Mouse (Mus musculus) heart, embryonic 11.5 days (tissue): ENCODE results near the gene Mcu. TPM values are rescaled to one million over a fixed set of nuclear protein-coding genes. Genes with fewer than 3 reads are reported as not detected.
A peak's percentile ranks its signal among the peaks of the same experiment; 100 is the strongest.

Experiments
- ATAC-seq: fragments of 200-750 bp; cut with Nextera tagmentation; replicated peaks from 2 replicates; pipeline ENCODE4 v1.8.0; 2017; ENCODE audit warnings: moderate library complexity; ENCODE audit not compliant: insufficient number of reproducible peaks, low FRiP score, low TSS enrichment
- H3K27ac ChIP-seq: fragments of 300-500 bp; sonication (generic); 2 replicates; pipeline ENCODE4 v1.5.1; 2014; ENCODE audit warnings: mild to moderate bottlenecking, low read depth, low read length
- H3K27me3 ChIP-seq: fragments of 300-500 bp; sonication (generic); 2 replicates; pipeline ENCODE4 v1.6.1; 2014; ENCODE audit warnings: mild to moderate bottlenecking, low read length, mixed read lengths; ENCODE audit not compliant: control insufficient read depth, insufficient read depth
- H3K36me3 ChIP-seq: fragments of 300-500 bp; sonication (generic); 2 replicates; pipeline ENCODE4 v1.6.1; 2014; ENCODE audit warnings: mild to moderate bottlenecking, low read length, moderate library complexity, mixed read lengths; ENCODE audit not compliant: control insufficient read depth, insufficient read depth
- H3K4me1 ChIP-seq: fragments of 300-500 bp; sonication (generic); 2 replicates; pipeline ENCODE4 v1.6.1; 2014; ENCODE audit warnings: low read length; ENCODE audit not compliant: control insufficient read depth, insufficient read depth
- H3K4me2 ChIP-seq: fragments of 300-500 bp; sonication (generic); 2 replicates; pipeline ENCODE4 v1.6.1; 2014; ENCODE audit warnings: mild to moderate bottlenecking, moderate library complexity
- H3K4me3 ChIP-seq: fragments of 300-500 bp; sonication (generic); 2 replicates; pipeline ENCODE4 v1.5.1; 2014; ENCODE audit warnings: low read depth, low read length
- H3K9ac ChIP-seq: fragments of 300-500 bp; sonication (generic); 2 replicates; pipeline ENCODE4 v1.6.1; 2014; ENCODE audit warnings: mild to moderate bottlenecking, low read depth, low read length, moderate library complexity
- H3K9me3 ChIP-seq: fragments of 300-500 bp; sonication (generic); replicated peaks from 2 replicates; pipeline ENCODE4 v1.6.1; 2016; ENCODE audit warnings: low read length; ENCODE audit not compliant: control insufficient read depth
- WGBS: fragments of 180-500 bp; shearing (Covaris S2); extraction: QIAGEN DNeasy Blood & Tissue Kit; methylation state at CpG from one replicate; pipeline ENCODE4 v1.1.7; 2014; ENCODE audit not compliant: insufficient replicate concordance; 5-methylcytosine and 5-hydroxymethylcytosine counted together
- polyA plus RNA-seq: library from polyadenylated mRNA; unstranded; fragments of >200 nt; fragmentation: Nextera tagmentation; extraction: Ambion mirVana; gene quantifications from 2 replicates; pipeline ENCODE4 v1.2.1, GENCODE M21; 2014

Mcu gene
- polyA plus RNA-seq, 1 experiment from 2014 or later: 28.5 TPM

- Histone ChIP-seq H3K4me1 (peaks cover 7% of the 10 kb centered on the region; the same call in 1 of the 2 replicates), H3K9ac (no peak overlapping the region), H3K9me3 (no peaks in the 10 kb centered on the region), H3K4me2 (0 out of 2 replicates have a peak overlapping the region, but pooled peaks have one; percentile 14), H3K27me3 (no peaks in the 10 kb centered on the region), H3K27ac (no peak overlapping the region), H3K36me3 (no peaks in the 10 kb centered on the region), H3K4me3 (no peak overlapping the region)
- ATAC-seq: peak; percentile 52; the same call in 1 of the 2 replicates
- 21% methylated on average over 6 of the region's 6 CpGs for WGBS
Observed at GRCm38 (mm10) chr10:59430701-59431218, 185.7 kb downstream of the Mcu start.

DNA sequence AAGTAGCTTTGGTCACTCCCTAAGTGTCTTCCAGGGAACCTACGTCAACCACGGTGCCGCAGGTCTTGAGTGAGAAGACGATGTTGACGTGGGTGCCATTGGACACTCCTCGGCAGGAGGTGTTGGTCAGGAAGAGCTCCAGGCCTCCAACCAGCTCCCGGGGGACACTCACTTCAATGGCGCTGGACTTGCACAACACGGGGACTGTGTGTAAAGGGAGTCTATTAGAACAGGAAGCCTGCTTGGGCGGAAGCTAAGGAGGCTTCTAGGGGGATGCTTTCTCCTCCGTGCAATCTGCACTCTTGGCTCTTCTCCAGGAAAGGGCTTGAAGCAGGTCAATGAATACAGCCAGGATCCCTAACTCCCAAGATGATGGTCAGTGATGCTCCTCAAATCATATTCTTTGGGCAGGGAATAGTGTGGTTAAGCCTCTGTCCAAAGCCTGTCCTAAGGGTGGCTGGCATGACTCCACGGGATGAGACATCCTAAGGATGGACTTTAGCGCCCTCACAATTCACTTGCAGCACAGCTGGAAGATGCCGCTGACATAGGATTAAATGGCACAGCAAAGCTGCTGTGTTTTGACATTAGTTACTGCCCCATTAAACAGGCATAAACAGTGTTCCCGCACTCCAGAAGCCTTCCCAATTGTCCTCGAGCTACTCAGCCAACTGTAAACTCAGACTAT, 186.9 kb downstream of the Mcu start:
- H3K27ac ChIP-seq: no peak overlapping the region
- H3K27me3 ChIP-seq: no peaks in the 10 kb centered on the region
- H3K9me3 ChIP-seq: no peaks in the 10 kb centered on the region
- peaks cover 7% of the 10 kb centered on the region; the same call in 1 of the 2 replicates for H3K4me1 ChIP-seq
- 73% methylated on average over 16 of the region's 16 CpGs for WGBS
- H3K4me2 ChIP-seq: no peak overlapping the region
- no peak overlapping the region for H3K4me3 ChIP-seq
- no peak overlapping the region for H3K9ac ChIP-seq
- no peaks in the 10 kb centered on the region for H3K36me3 ChIP-seq
- no peak for ATAC-seq

- Histone ChIP-seq H3K4me1 (peaks cover 7% of the 10 kb centered on the region; the same call in 1 of the 2 replicates), H3K27ac (no peak overlapping the region), H3K4me3 (no peak overlapping the region), H3K27me3 (no peaks in the 10 kb centered on the region), H3K36me3 (no peaks in the 10 kb centered on the region), H3K9me3 (no peaks in the 10 kb centered on the region), H3K9ac (no peak overlapping the region), H3K4me2 (no peak overlapping the region)
- ATAC-seq: no peak
- 60% methylated on average over 4 of the region's 4 CpGs for WGBS
Observed at GRCm38 (mm10) chr10:59426371-59426770, 190.1 kb downstream of the Mcu start.

DNA sequence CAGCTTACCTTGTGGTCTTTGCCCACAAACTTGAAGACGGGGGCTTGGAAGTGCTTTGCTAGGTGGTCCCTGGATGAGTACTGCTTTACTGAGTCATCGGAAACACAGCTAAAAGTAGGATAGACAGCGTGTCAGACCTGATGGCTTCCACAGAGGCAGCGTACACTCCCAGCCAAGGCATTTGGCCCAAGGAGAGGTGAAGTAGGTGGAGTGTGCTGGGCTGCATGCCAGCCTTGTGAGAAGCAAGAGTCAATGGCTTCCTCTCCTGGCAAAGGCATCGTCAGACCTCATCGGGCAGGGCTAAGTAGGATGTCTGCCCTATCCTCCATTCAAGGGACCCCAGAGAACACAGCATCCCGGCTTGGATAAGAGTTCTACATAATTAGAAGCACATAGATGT, 191.1 kb downstream of the Mcu start:
- H3K4me2 ChIP-seq: no peak overlapping the region
- H3K4me1 ChIP-seq: no peaks in the 10 kb centered on the region; the same call in 1 of the 2 replicates
- no peaks in the 10 kb centered on the region for H3K9me3 ChIP-seq
- no peak overlapping the region for H3K27ac ChIP-seq
- no peak overlapping the region for H3K4me3 ChIP-seq
- no peak for ATAC-seq
- no peaks in the 10 kb centered on the region for H3K36me3 ChIP-seq
- WGBS: 87% methylated on average over 7 of the region's 7 CpGs
- no peaks in the 10 kb centered on the region for H3K27me3 ChIP-seq
- no peak overlapping the region for H3K9ac ChIP-seq

DNA sequence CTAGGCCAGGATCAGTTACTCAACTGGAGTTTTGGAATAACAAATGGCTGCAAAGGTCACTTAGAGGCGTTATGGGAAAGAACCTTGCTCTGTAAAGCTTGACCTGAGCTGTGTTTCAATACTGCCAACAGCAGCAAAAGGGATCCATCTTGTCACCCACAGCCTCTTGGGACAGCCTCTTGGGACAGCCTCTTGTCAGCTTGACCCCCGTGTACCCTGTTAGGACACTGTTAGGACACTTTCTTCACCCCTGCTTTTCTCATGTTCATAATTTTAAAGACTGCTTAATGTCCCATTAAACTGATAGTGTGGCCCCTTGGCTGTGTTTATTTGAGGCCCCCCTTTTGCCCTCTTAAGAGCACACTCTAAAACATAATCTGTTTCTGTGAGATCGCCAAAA, 192.0 kb downstream of the Mcu start:
- no peak overlapping the region for H3K4me3 ChIP-seq
- no peaks in the 10 kb centered on the region for H3K9me3 ChIP-seq
- no peaks in the 10 kb centered on the region for H3K36me3 ChIP-seq
- no peaks in the 10 kb centered on the region for H3K4me1 ChIP-seq
- no peak overlapping the region for H3K9ac ChIP-seq
- no peaks in the 10 kb centered on the region for H3K27me3 ChIP-seq
- H3K27ac ChIP-seq: no peak overlapping the region
- ATAC-seq: no peak
- 64% methylated on average over 3 of the region's 3 CpGs for WGBS
- H3K4me2 ChIP-seq: no peak overlapping the region

GRCm38 (mm10) chr10:59419516-59419915, 197.0 kb downstream of the Mcu start:
- 79% methylated on average over 4 of the region's 4 CpGs for WGBS
- Histone ChIP-seq H3K27me3 (no peaks in the 10 kb centered on the region), H3K4me1 (no peaks in the 10 kb centered on the region), H3K9ac (no peak overlapping the region), H3K9me3 (no peaks in the 10 kb centered on the region), H3K4me2 (no peak overlapping the region), H3K27ac (no peak overlapping the region), H3K36me3 (no peaks in the 10 kb centered on the region), H3K4me3 (no peak overlapping the region)
- ATAC-seq: no peak

DNA sequence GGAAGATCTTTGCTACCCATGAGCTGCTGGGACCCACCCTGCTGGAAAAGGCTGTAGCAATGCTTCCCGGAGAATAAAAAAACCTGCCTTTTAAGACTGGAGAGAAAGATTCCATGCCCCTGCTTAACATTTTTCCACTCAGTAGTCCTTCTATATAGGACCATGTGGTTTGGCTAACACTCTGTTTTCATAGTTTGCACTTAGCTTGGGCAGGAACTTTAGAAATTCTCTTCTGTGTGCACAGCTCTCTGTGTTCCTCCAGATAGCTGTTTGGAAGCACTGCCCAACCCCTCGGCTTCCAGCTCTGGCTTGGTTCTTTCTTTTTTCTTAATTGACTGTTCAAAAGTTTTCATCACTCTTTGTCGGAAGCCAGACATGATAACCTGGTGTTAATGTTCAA, 199.9 kb downstream of the Mcu start:
- Histone ChIP-seq H3K4me2 (no peak overlapping the region), H3K4me1 (no peaks in the 10 kb centered on the region), H3K27ac (no peak overlapping the region), H3K9me3 (no peaks in the 10 kb centered on the region), H3K4me3 (no peak overlapping the region), H3K27me3 (no peaks in the 10 kb centered on the region), H3K9ac (no peak overlapping the region), H3K36me3 (no peaks in the 10 kb centered on the region)
- WGBS: 57% methylated on average over 3 of the region's 3 CpGs
- no peak for ATAC-seq

DNA sequence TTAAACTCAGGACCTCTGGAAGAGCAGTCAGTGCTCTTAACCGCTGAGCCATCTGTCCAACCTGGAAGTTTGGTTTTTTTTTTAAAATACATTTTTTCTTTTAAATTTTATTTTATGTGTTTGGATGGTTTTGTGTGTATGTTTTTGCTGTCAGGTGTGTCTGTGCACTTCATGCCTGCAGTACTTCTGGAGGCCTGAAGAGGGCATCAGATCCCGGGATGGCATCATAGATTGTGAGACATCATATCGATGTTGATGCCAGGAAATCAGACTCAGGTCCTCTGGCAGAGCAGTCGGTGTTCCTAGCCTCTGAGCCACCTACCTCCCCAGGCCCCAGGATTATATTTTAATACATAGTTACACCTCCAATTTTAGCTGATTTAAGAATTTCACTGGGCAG, 202.8 kb downstream of the Mcu start:
- Histone ChIP-seq H3K4me3 (no peak overlapping the region), H3K4me2 (no peak overlapping the region), H3K4me1 (no peaks in the 10 kb centered on the region), H3K27ac (no peak overlapping the region), H3K9ac (no peak overlapping the region), H3K36me3 (no peaks in the 10 kb centered on the region), H3K27me3 (no peaks in the 10 kb centered on the region), H3K9me3 (no peaks in the 10 kb centered on the region)
- 90% methylated on average over 4 of the region's 4 CpGs for WGBS
- no peak for ATAC-seq

DNA sequence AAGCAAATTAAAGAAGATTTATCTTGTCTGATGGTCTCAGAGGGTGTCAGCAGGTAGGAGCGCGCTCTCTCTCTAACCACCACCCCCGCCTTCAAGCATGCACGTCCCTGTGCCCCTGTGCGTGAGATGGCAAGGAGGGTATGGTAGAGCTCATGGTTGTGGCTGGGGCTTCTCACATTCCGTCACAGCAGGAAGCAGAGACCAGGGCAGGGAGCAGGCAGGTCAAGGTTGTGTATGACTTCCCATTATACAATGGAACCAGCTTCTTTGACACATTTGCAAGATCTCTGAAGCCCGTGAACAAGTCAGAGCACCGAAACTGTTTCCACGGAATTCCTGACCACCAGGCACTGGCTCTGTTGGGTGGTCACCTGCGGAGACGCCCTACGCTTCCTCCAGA, 206.2 kb downstream of the Mcu start:
- Histone ChIP-seq H3K4me2 (no peak overlapping the region), H3K9me3 (no peaks in the 10 kb centered on the region), H3K27me3 (no peaks in the 10 kb centered on the region), H3K4me1 (no peaks in the 10 kb centered on the region), H3K36me3 (no peaks in the 10 kb centered on the region), H3K4me3 (no peak overlapping the region), H3K9ac (no peak overlapping the region), H3K27ac (no peak overlapping the region)
- WGBS: 72% methylated on average over 12 of the region's 12 CpGs
- no peak for ATAC-seq
